Mouse (Mus musculus) CH12.LX (cell line): ENCODE results near the gene Arrdc2. TPM values are rescaled to one million over a fixed set of nuclear protein-coding genes. Genes with fewer than 3 reads are reported as not detected.
A peak's percentile ranks its signal among the peaks of the same experiment; 100 is the strongest.

Experiments
- DNase-seq: peaks from one replicate; pipeline ENCODE4 v3.0.0-alpha.2; 2013; ENCODE audit errors: extremely low read depth
- H3K27ac ChIP-seq: 2 replicates; pipeline ENCODE4 v1.5.1; 2012; ENCODE audit warnings: low read depth, mild to moderate bottlenecking, control low read depth, moderate library complexity; ENCODE audit not compliant: insufficient read depth
- H3K27me3 ChIP-seq: replicated peaks from 2 replicates; pipeline ENCODE3; 2012; ENCODE audit warnings: inconsistent platforms
- H3K36me3 ChIP-seq, 2 experiments: replicated peaks in 1 of 2; 2 replicates each; pipeline versions ENCODE3 to v1.6.1; 2012; ENCODE audit warnings: inconsistent platforms in 1 of 2, low read length in 1 of 2, mild to moderate bottlenecking in 1 of 2, mixed read lengths in 1 of 2, moderate library complexity in 1 of 2; ENCODE audit not compliant: control insufficient read depth in 1 of 2, insufficient read depth in 1 of 2
- H3K4me1 ChIP-seq, 2 experiments: 2 replicates each; pipeline ENCODE4 v1.6.1; 2012; ENCODE audit warnings: inconsistent platforms in 1 of 2, moderate library complexity in 1 of 2; ENCODE audit not compliant: insufficient read depth in 2 of 2, control insufficient read depth in 1 of 2
- H3K4me2 ChIP-seq: 2 replicates; pipeline ENCODE4 v1.6.1; 2012; ENCODE audit warnings: low read depth, mild to moderate bottlenecking, control low read depth; ENCODE audit not compliant: poor library complexity, insufficient read depth, severe bottlenecking
- H3K4me3 ChIP-seq, 3 experiments: fragments of 150-350 bp in 1 of 3; sonication (generic) in 1 of 3; replicated peaks in 1 of 3; 2 replicates each; pipeline versions ENCODE3 to v1.5.1; 2011 to 2012; ENCODE audit warnings: low read depth in 2 of 3, low read length in 2 of 3, mild to moderate bottlenecking in 2 of 3, moderate library complexity in 2 of 3, control low read depth in 1 of 3, improper control_type of control experiment in 1 of 3, inconsistent platforms in 1 of 3, mixed read lengths in 1 of 3; ENCODE audit not compliant: poor library complexity in 1 of 3
- H3K79me2 ChIP-seq: replicated peaks from 2 replicates; pipeline ENCODE4 v1.6.1; 2012; ENCODE audit warnings: mild to moderate bottlenecking, moderate library complexity; ENCODE audit not compliant: control insufficient read depth, poor library complexity, insufficient read depth, severe bottlenecking; ENCODE audit errors: extremely low read depth
- H3K9ac ChIP-seq: 2 replicates; pipeline ENCODE4 v1.6.1; 2012; ENCODE audit warnings: low read depth, mild to moderate bottlenecking, control low read depth, moderate library complexity; ENCODE audit not compliant: insufficient read depth
- H3K9me3 ChIP-seq: replicated peaks from 2 replicates; pipeline ENCODE3; 2012; ENCODE audit warnings: low read length, inconsistent platforms, mixed read lengths
- BHLHE40 ChIP-seq: IDR thresholded peaks from 2 replicates; pipeline ENCODE4 v1.6.1; 2011; ENCODE audit warnings: mild to moderate bottlenecking, low read depth, low read length, improper control_type of control experiment
- CHD2 ChIP-seq: IDR thresholded peaks from 2 replicates; pipeline ENCODE4 v1.6.1; 2011; ENCODE audit warnings: low read length, improper control_type of control experiment
- E2F4 ChIP-seq: IDR thresholded peaks from 2 replicates; pipeline ENCODE4 v1.6.1; 2011; ENCODE audit warnings: low read depth, low read length, improper control_type of control experiment; ENCODE audit not compliant: insufficient replicate concordance
- GABPA ChIP-seq: IDR thresholded peaks from 2 replicates; pipeline ENCODE4 v1.6.1; 2012; ENCODE audit warnings: low read depth, low read length, improper control_type of control experiment, inconsistent platforms; ENCODE audit not compliant: insufficient replicate concordance
- HCFC1 ChIP-seq: IDR thresholded peaks from 2 replicates; pipeline ENCODE4 v1.6.1; 2012; ENCODE audit warnings: low read depth, mild to moderate bottlenecking, inconsistent platforms, low read length, improper control_type of control experiment
- IRF4 ChIP-seq: IDR thresholded peaks from 2 replicates; pipeline ENCODE4 v1.6.1; 2014; ENCODE audit warnings: low read depth, mild to moderate bottlenecking, inconsistent platforms, low read length, improper control_type of control experiment
- KAT2A ChIP-seq: IDR thresholded peaks from 2 replicates; pipeline ENCODE4 v1.6.1; 2012; ENCODE audit warnings: low read length, improper control_type of control experiment, inconsistent platforms; ENCODE audit not compliant: insufficient replicate concordance
- MAFK ChIP-seq: IDR thresholded peaks from 2 replicates; pipeline ENCODE4 v1.6.1; 2011; ENCODE audit warnings: low read length, improper control_type of control experiment; ENCODE audit not compliant: insufficient replicate concordance
- MAX ChIP-seq: IDR thresholded peaks from 2 replicates; pipeline ENCODE4 v1.6.1; 2011; ENCODE audit warnings: low read length, improper control_type of control experiment
- MXI1 ChIP-seq: IDR thresholded peaks from 2 replicates; pipeline ENCODE4 v1.6.1; 2011; ENCODE audit warnings: mild to moderate bottlenecking, low read depth, low read length, improper control_type of control experiment
- MYC ChIP-seq: IDR thresholded peaks from 2 replicates; pipeline ENCODE4 v1.6.1; 2011; ENCODE audit warnings: low read depth, mild to moderate bottlenecking, improper control_type of control experiment, low read length
- NELFE ChIP-seq: IDR thresholded peaks from 2 replicates; pipeline ENCODE4 v1.6.1; 2011; ENCODE audit warnings: low read depth, low read length, improper control_type of control experiment
- NRF1 ChIP-seq: IDR thresholded peaks from 2 replicates; pipeline ENCODE4 v1.6.1; 2014; ENCODE audit warnings: low read depth, mild to moderate bottlenecking, inconsistent platforms, low read length, improper control_type of control experiment, moderate library complexity
- RAD21 ChIP-seq: IDR thresholded peaks from 2 replicates; pipeline ENCODE4 v1.6.1; 2011; ENCODE audit warnings: low read depth, mild to moderate bottlenecking, low read length, improper control_type of control experiment, moderate library complexity
- TBP ChIP-seq: conservative IDR thresholded peaks from 2 replicates; pipeline ENCODE4 v1.6.1; 2011; ENCODE audit warnings: low read depth, low read length, improper control_type of control experiment
- TCF12 ChIP-seq: IDR thresholded peaks from 2 replicates; pipeline ENCODE4 v1.6.1; 2014; ENCODE audit warnings: low read depth, mild to moderate bottlenecking, inconsistent platforms, low read length, improper control_type of control experiment
- UBTF ChIP-seq: IDR thresholded peaks from 2 replicates; pipeline ENCODE4 v1.6.1; 2012; ENCODE audit warnings: low read depth, mild to moderate bottlenecking, inconsistent platforms, low read length, improper control_type of control experiment, moderate library complexity
- USF1 ChIP-seq: IDR thresholded peaks from 2 replicates; pipeline ENCODE4 v1.6.1; 2014; ENCODE audit warnings: low read depth, mild to moderate bottlenecking, inconsistent platforms, low read length, improper control_type of control experiment
- USF2 ChIP-seq: conservative IDR thresholded peaks from 2 replicates; pipeline ENCODE4 v1.6.1; 2011; ENCODE audit warnings: low read depth, low read length, improper control_type of control experiment
- ZC3H11A ChIP-seq: IDR thresholded peaks from 2 replicates; pipeline ENCODE4 v1.6.1; 2012; ENCODE audit warnings: low read depth, mild to moderate bottlenecking, inconsistent platforms, low read length, improper control_type of control experiment
- ZMIZ1 ChIP-seq: IDR thresholded peaks from 2 replicates; pipeline ENCODE4 v1.6.1; 2012; ENCODE audit warnings: low read depth, mild to moderate bottlenecking, inconsistent platforms, low read length, improper control_type of control experiment
- dilution Hi-C: fragments of 300-500 bp; cut with MboI; formaldehyde crosslinking; loops from 2 replicates; pipeline ENCODE4 v1.14.3; 2020; ENCODE audit warnings: low sequenced_read_pairs; ENCODE audit not compliant: extremely low pct_unique_long_range_greater_than_20kb, extremely low pct_ligation_motif_present
- in situ Hi-C: fragments of 300-500 bp; cut with MboI; formaldehyde crosslinking; loops from 3 replicates; pipeline ENCODE4 v1.14.3; 2019; ENCODE audit warnings: low sequenced_read_pairs, low pct_ligation_motif_present, low pct_unique_long_range_greater_than_20kb, mixed read lengths
- polyA plus RNA-seq: library from polyadenylated mRNA; unstranded; fragments of >175 nt; gene quantifications from 2 replicates; pipeline ENCODE4 v1.2.1, GENCODE M21; 2012; ENCODE audit warnings: low read depth; ENCODE audit not compliant: insufficient read length
- total RNA-seq, 2 experiments: library from RNA; depleted of rRNA; stranded (reverse); fragments of 300-350 nt in 1 of 2; fragments of >200 nt in 1 of 2; gene quantifications; 2 replicates each; pipeline ENCODE4 v1.2.3; 2012 to 2014

The Arrdc2 gene
- total and polyA plus RNA-seq, 3 experiments = 5.6 to 8.0 (median 6.1) TPM

GRCm38 (mm10) chr8:70812055-70812454, 27.5 kb downstream of the Arrdc2 start:
- Histone ChIP-seq H3K9me3 (no peaks in the 10 kb centered on the region), H3K79me2 (peaks cover 7% of the 10 kb centered on the region; the same call in 1 of the 2 replicates), H3K36me3 (peaks cover 52 to 65% of the 10 kb centered on the region in 2 experiments), H3K4me1 (peaks cover 15 to 36% of the 10 kb centered on the region in 2 experiments), H3K27ac (no peak overlapping the region), H3K9ac (no peak overlapping the region), H3K27me3 (no peaks in the 10 kb centered on the region), H3K4me3 (no peak overlapping the region), H3K4me2 (no peak overlapping the region)
- DNase-seq = no peak
- in situ Hi-C loops = no loop called here
- TF ChIP-seq CHD2 = no peak
- no peak for TF ChIP-seq GABPA
- TF ChIP-seq MAFK = no peak
- TF ChIP-seq MXI1 = no peak
- no peak for TF ChIP-seq E2F4
- no peak for TF ChIP-seq ZC3H11A
- TF ChIP-seq NRF1 = no peak
- no peak for TF ChIP-seq UBTF
- dilution Hi-C loops = no loop called here

- Histone ChIP-seq H3K9me3 (no peaks in the 10 kb centered on the region), H3K27ac (no peak overlapping the region), H3K9ac (no peak overlapping the region), H3K4me1 (peaks cover 22 to 45% of the 10 kb centered on the region in 2 experiments), H3K4me3 (no peak overlapping the region), H3K27me3 (no peaks in the 10 kb centered on the region), H3K79me2 (peaks cover 7% of the 10 kb centered on the region; the same call in 1 of the 2 replicates), H3K36me3 (peaks cover 43 to 55% of the 10 kb centered on the region in 2 experiments)
- no peak for DNase-seq
- TF ChIP-seq BHLHE40 (0 out of 2 replicates have a peak, but pooled peaks have one; percentile 17), UBTF (no peak), MAFK (peak; percentile 47; the same call in 1 of the 2 replicates)
- TF ChIP-seq, all 38 proteins: peak for 2
- no peak overlapping the region for H3K4me2 ChIP-seq
- in situ Hi-C loops (no loop called here), dilution Hi-C loops (no loop called here)
Observed at GRCm38 (mm10) chr8:70810962-70811680, 28.4 kb downstream of the Arrdc2 start.

GRCm38 (mm10) chr8:70808955-70809701, 30.4 kb downstream of the Arrdc2 start:
- in situ Hi-C loops = no loop called here
- peak overlapping the region; percentile 79 for H3K4me2 ChIP-seq
- dilution Hi-C loops = no loop called here
- no peaks in the 10 kb centered on the region for H3K27me3 ChIP-seq
- peak overlapping the region; percentile 46 for H3K9ac ChIP-seq
- peaks cover 27 to 38% of the 10 kb centered on the region in 2 experiments for H3K36me3 ChIP-seq
- peaks cover 7% of the 10 kb centered on the region; the same call in 1 of the 2 replicates for H3K79me2 ChIP-seq
- H3K4me3 ChIP-seq = peak overlapping the region; percentile 62 to 65 (median 63)
- no peaks in the 10 kb centered on the region for H3K9me3 ChIP-seq
- peaks cover 30 to 62% of the 10 kb centered on the region in 2 experiments for H3K4me1 ChIP-seq
- H3K27ac ChIP-seq = peak overlapping the region; percentile 77
- no peak for DNase-seq
- no peak for TF ChIP-seq USF2
- no peak for TF ChIP-seq HCFC1
- peak; percentile 68; the same call in 1 of the 2 replicates for TF ChIP-seq MAX
- peak; percentile 45; the same call in 1 of the 2 replicates for TF ChIP-seq MYC
- TF ChIP-seq UBTF = 0 out of 2 replicates have a peak, but pooled peaks have one; percentile 24
- TF ChIP-seq TBP = no peak
- no peak for TF ChIP-seq USF1
- TF ChIP-seq MXI1 = peak; percentile 63
- TF ChIP-seq CHD2 = peak; percentile 46; the same call in 1 of the 2 replicates
- no peak for TF ChIP-seq KAT2A
- TF ChIP-seq ZC3H11A = no peak
- TF ChIP-seq IRF4 = peak; percentile 6; the same call in 1 of the 2 replicates
- TF ChIP-seq NELFE = no peak
- TF ChIP-seq TCF12 = no peak
- peak; percentile 27; the same call in 1 of the 2 replicates for TF ChIP-seq ZMIZ1
- no peak for TF ChIP-seq RAD21
